Mouse (Mus musculus) intestine, embryonic 16.5 days (tissue): ENCODE results near the gene Eml5. TPM values are rescaled to one million over a fixed set of nuclear protein-coding genes. Genes with fewer than 3 reads are reported as not detected.

Experiments
- ATAC-seq: fragments of 200-750 bp; cut with Nextera tagmentation; 2 replicates; pipeline ENCODE4 v1.8.0; 2017; ENCODE audit warnings: moderate TSS enrichment, moderate library complexity
- H3K27ac ChIP-seq: fragments of 300-500 bp; sonication (generic); 2 replicates; pipeline ENCODE4 v1.5.1; 2014; ENCODE audit warnings: mild to moderate bottlenecking, low read length
- H3K27me3 ChIP-seq: fragments of 300-500 bp; sonication (generic); replicated peaks from 2 replicates; pipeline ENCODE4 v1.6.1; 2014; ENCODE audit warnings: low read length, control low read depth, mixed read lengths; ENCODE audit not compliant: control insufficient read depth, insufficient read depth
- H3K36me3 ChIP-seq: fragments of 300-500 bp; sonication (generic); 2 replicates; pipeline ENCODE4 v1.6.1; 2014; ENCODE audit warnings: low read length, control low read depth; ENCODE audit not compliant: control insufficient read depth, insufficient read depth
- H3K4me1 ChIP-seq: fragments of 300-500 bp; sonication (generic); 2 replicates; pipeline ENCODE4 v1.6.1; 2014; ENCODE audit warnings: low read length, control low read depth, mixed read lengths; ENCODE audit not compliant: control insufficient read depth, insufficient read depth
- H3K4me2 ChIP-seq: fragments of 300-500 bp; sonication (generic); 2 replicates; pipeline ENCODE4 v1.6.1; 2014; ENCODE audit warnings: low read depth, low read length, control low read depth
- H3K4me3 ChIP-seq: fragments of 300-500 bp; sonication (generic); 2 replicates; pipeline ENCODE4 v1.5.1; 2014; ENCODE audit warnings: mild to moderate bottlenecking, low read length
- H3K9ac ChIP-seq: fragments of 300-500 bp; sonication (generic); 2 replicates; pipeline ENCODE4 v1.6.1; 2014; ENCODE audit warnings: low read depth, low read length
- H3K9me3 ChIP-seq: fragments of 300-500 bp; sonication (generic); 2 replicates; pipeline ENCODE4 v1.6.1; 2016; ENCODE audit warnings: low read length, control low read depth; ENCODE audit not compliant: control insufficient read depth
- WGBS: fragments of 180-500 bp; shearing (Covaris S2); extraction: QIAGEN DNeasy Blood & Tissue Kit; methylation state at CpG from one replicate; pipeline ENCODE4 v1.1.7; 2014; 5-methylcytosine and 5-hydroxymethylcytosine counted together
- polyA plus RNA-seq: library from polyadenylated mRNA; unstranded; fragments of >200 nt; fragmentation: Nextera tagmentation; extraction: Ambion mirVana; gene quantifications from 2 replicates; pipeline ENCODE4 v1.2.1, GENCODE M21; 2015

The Eml5 gene
- polyA plus RNA-seq, 1 experiment from 2014 or later = 5.1 TPM

DNA sequence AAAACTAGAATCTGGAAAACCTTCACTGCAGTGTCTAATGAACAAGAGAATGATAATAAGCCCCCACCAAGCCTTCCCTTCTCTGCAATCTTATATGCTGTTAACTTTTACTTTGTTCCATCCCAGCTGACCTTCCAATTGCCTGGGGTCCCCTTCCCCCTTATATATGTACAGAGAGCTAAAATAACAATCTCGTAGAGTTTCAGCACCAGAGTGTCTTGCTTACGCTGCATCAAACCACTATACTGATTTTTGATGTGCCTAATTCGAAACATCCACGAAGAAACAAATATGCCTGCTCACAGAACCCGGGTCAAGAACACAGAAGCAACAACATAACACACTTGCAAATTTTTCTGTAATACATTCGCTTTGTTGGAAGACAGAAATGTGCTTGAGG lies 1.6 kb downstream of the Eml5 start:
- H3K27ac ChIP-seq = no peak overlapping the region
- no peak overlapping the region for H3K9ac ChIP-seq
- H3K4me3 ChIP-seq = no peak overlapping the region
- 0 out of 2 replicates have a peak, but pooled peaks cover 3% of the 10 kb centered on the region for H3K4me1 ChIP-seq
- 74% methylated on average over 6 of the region's 6 CpGs for WGBS
- 0 out of 2 replicates have a peak, but pooled peaks cover 8% of the 10 kb centered on the region for H3K27me3 ChIP-seq
- H3K9me3 ChIP-seq = no peaks in the 10 kb centered on the region
- no peak for ATAC-seq
- no peak overlapping the region for H3K4me2 ChIP-seq
- H3K36me3 ChIP-seq = no peaks in the 10 kb centered on the region

DNA sequence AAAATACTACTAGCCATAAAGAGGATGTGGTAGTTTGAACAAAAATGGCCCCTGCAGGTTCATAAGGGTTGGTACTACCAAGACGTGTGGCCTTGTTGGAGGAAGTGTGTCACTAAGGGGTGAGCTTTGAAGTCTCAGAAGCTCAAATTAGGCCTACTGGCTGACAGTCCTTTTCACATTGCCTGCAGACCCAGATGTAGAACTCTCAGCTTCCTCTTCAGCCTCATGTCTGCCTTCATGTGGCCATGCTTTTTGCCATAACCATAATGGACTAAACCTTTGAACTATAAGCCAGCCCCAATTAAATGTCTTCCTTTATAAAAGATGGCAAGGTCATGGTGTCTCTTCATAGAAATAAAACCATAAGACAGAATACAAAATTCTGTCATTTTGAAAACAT lies 4.5 kb downstream of the Eml5 start:
- H3K9ac ChIP-seq = no peak overlapping the region
- 0 out of 2 replicates have a peak, but pooled peaks cover 3% of the 10 kb centered on the region for H3K4me1 ChIP-seq
- 0 out of 2 replicates have a peak, but pooled peaks cover 8% of the 10 kb centered on the region for H3K27me3 ChIP-seq
- ATAC-seq = no peak
- no peak overlapping the region for H3K4me3 ChIP-seq
- no peaks in the 10 kb centered on the region for H3K9me3 ChIP-seq
- no peak overlapping the region for H3K27ac ChIP-seq
- no peaks in the 10 kb centered on the region for H3K36me3 ChIP-seq
- no peak overlapping the region for H3K4me2 ChIP-seq
- WGBS = 85% methylated on average over 1 of the region's 1 CpGs

DNA sequence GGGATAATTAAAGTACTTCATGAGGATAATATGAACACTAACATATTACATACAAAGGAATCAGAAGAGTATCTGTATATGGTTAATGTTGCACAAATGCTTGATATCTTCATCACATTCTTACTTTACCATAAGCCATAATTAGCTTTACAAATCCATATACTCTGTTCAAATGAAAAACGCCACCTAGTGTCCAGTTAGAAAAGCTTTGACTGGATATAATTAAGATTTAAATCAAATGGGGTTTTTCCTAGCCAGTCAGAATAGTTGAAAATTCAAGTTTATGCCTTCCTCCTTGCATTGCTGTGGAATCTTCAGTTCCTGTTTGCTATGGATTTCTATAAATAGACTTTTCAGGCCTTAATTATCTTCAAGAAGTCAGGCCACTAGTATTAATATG lies 16.8 kb downstream of the Eml5 start:
- H3K27ac ChIP-seq = no peak overlapping the region
- WGBS = 3% methylated on average over 1 of the region's 1 CpGs
- no peaks in the 10 kb centered on the region for H3K27me3 ChIP-seq
- H3K36me3 ChIP-seq = no peaks in the 10 kb centered on the region
- no peak for ATAC-seq
- H3K4me3 ChIP-seq = no peak overlapping the region
- H3K9ac ChIP-seq = no peak overlapping the region
- no peaks in the 10 kb centered on the region for H3K4me1 ChIP-seq
- no peaks in the 10 kb centered on the region for H3K9me3 ChIP-seq
- no peak overlapping the region for H3K4me2 ChIP-seq

DNA sequence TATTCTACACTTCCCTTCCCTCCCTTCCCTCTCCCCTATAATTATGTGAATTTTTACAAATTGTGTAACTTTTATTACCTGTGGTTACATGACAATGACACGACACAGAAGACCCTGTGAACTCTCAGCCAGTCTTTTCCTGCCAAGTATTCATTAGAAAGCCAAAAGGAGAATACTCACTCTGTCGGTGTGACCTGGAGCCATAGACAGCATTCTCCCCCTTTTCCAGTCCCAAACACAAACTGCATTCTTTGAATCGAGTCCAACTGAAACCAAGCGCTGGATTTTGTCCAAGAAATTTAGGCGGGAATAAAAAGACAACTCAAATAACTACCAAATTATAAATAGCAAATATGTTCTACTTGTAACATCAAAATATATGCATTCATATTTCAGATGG lies 19.5 kb downstream of the Eml5 start:
- no peak for ATAC-seq
- no peaks in the 10 kb centered on the region for H3K27me3 ChIP-seq
- WGBS = 43% methylated on average over 5 of the region's 5 CpGs

DNA sequence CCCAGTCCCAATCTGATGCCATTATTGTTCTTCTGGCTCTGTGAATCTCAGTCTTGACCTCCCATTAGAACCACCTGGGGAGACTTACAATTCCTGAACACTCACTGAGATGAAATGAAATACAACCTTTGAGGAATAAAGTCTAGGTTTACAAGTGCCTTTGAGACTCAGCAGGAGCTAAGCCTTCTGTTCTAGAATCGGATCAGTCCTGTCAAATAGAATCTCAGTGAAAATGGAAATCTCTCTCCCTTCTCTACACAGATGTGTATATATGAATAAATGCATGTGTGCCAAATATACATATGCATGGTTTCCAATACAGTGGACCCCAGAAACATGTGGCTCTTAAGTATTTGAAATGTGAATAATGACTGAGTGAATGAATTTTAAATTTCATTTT lies 22.6 kb downstream of the Eml5 start:
- Histone ChIP-seq H3K4me1 (no peaks in the 10 kb centered on the region), H3K4me2 (no peak overlapping the region), H3K27ac (no peak overlapping the region), H3K4me3 (no peak overlapping the region), H3K9ac (no peak overlapping the region), H3K9me3 (no peaks in the 10 kb centered on the region), H3K27me3 (no peaks in the 10 kb centered on the region), H3K36me3 (no peaks in the 10 kb centered on the region)
- no peak for ATAC-seq
- 85% methylated on average over 1 of the region's 1 CpGs for WGBS

More for the DNA sequence above, 19.5 kb downstream of the Eml5 start:
- no peak overlapping the region for H3K4me3 ChIP-seq
- H3K9ac ChIP-seq = no peak overlapping the region
- H3K4me2 ChIP-seq = no peak overlapping the region
- no peaks in the 10 kb centered on the region for H3K4me1 ChIP-seq
- no peaks in the 10 kb centered on the region for H3K9me3 ChIP-seq
- no peak overlapping the region for H3K27ac ChIP-seq
- no peaks in the 10 kb centered on the region for H3K36me3 ChIP-seq

DNA sequence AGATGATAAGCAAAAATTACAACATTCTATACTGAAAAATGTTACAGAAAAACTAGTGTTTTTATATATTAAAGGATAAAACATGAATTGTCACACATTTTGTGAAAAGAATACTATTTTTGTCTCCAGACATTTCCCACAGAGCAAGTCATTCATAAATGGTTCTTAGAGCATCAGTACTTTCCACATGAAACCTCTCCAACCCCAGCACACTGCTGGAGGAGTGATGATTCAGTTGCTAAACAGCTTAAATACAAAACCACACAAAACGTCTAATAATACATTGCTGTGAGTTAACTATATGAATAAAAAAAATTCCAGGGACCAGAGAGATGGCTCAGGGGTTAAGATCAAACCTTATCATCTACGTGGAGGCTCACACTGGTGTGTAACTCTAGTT lies 26.1 kb downstream of the Eml5 start:
- no peak overlapping the region for H3K9ac ChIP-seq
- H3K4me3 ChIP-seq = no peak overlapping the region
- no peaks in the 10 kb centered on the region for H3K4me1 ChIP-seq
- H3K36me3 ChIP-seq = no peaks in the 10 kb centered on the region
- no peaks in the 10 kb centered on the region for H3K9me3 ChIP-seq
- H3K27me3 ChIP-seq = no peaks in the 10 kb centered on the region
- no peak overlapping the region for H3K4me2 ChIP-seq
- no peak overlapping the region for H3K27ac ChIP-seq
- 64% methylated on average over 2 of the region's 2 CpGs for WGBS
- ATAC-seq = no peak

DNA sequence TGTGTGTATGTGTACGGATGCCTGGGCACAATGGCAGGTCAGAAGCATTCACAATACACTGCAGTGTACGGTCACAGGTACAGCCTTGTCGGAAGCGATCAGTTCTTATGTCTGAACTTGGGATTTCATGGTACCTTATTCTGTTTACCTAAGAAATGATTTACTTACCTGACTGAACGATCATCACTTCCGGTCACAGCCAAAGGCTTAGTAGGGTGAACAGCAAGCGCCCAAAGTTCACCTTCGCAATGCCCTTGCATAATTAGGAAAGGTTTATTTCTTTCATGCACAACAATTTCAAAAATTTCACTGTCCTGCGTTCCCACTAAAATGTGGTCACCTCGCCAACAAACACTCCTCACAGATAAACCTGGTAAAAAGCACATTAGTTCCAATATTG lies 28.4 kb downstream of the Eml5 start:
- ATAC-seq = no peak
- Histone ChIP-seq H3K4me2 (no peak overlapping the region), H3K27me3 (no peaks in the 10 kb centered on the region), H3K9ac (no peak overlapping the region), H3K36me3 (no peaks in the 10 kb centered on the region), H3K4me3 (no peak overlapping the region), H3K4me1 (no peaks in the 10 kb centered on the region), H3K9me3 (no peaks in the 10 kb centered on the region), H3K27ac (no peak overlapping the region)
- WGBS = 86% methylated on average over 10 of the region's 10 CpGs

DNA sequence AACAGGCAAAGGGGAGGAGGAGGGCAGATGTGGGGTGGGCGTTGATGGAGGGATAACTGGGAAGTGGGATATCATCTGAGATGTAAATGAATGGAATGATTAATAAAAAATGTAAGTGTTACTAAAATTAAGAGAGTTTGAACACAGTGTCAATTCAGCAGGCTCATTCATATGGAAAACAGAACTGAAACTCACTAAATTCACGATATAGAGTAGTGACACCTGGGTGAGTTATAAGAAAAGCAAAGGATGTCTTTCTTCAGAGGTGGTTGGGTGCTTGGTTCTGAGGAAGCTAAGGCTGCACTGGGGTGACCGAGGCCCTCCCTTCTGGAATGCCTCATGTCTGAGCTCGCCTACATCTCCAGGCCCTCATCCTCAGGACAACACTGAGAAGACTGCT lies 37.8 kb downstream of the Eml5 start:
- H3K27ac ChIP-seq = no peak overlapping the region
- no peaks in the 10 kb centered on the region for H3K36me3 ChIP-seq
- no peaks in the 10 kb centered on the region for H3K27me3 ChIP-seq
- no peaks in the 10 kb centered on the region for H3K4me1 ChIP-seq
- H3K9ac ChIP-seq = no peak overlapping the region
- H3K4me2 ChIP-seq = no peak overlapping the region
- no peak overlapping the region for H3K4me3 ChIP-seq
- WGBS = 77% methylated on average over 4 of the region's 4 CpGs
- no peak for ATAC-seq
- no peaks in the 10 kb centered on the region for H3K9me3 ChIP-seq

DNA sequence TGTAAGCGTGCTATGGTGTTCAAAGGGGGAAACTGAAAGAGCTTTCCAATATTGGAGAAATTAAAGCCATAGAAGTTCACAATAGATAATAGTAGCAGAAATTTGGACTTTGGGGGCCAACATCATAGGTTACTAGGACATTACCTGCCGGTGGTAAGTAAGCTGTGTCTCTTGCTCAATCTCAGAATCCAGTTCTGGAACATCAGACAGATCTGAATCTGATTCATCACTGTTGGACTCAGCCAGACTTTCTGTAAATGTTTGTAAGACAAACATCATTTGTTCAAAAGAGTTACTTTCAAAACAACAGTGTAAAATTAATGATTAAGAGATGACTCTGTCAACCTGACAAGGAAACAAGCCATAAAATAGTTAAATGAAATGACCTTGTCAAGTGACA lies 41.0 kb downstream of the Eml5 start:
- H3K27ac ChIP-seq = no peak overlapping the region
- WGBS = 85% methylated on average over 2 of the region's 2 CpGs
- H3K9ac ChIP-seq = no peak overlapping the region
- ATAC-seq = no peak
- H3K4me3 ChIP-seq = no peak overlapping the region
- H3K4me1 ChIP-seq = no peaks in the 10 kb centered on the region
- no peaks in the 10 kb centered on the region for H3K27me3 ChIP-seq
- no peaks in the 10 kb centered on the region for H3K36me3 ChIP-seq
- no peak overlapping the region for H3K4me2 ChIP-seq
- no peaks in the 10 kb centered on the region for H3K9me3 ChIP-seq

DNA sequence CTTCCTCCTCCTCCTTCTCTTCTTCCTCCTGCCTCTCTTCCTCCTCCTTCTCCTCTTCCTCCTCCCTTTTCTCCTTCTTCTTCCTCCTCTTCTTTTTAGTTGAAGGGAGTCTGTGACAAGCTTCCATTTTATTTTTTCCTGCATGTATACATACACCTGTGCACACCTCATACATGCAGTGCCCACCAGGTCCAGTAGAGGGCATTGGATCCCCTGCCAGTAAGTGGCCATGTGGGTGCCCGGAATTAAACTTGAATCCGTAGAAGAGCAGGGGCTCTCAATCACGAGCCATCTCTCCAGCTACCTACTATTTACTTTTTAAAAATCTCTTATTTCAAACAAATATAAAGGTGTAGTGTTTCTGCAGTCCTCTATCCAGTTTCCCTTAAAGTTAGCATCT lies 50.5 kb downstream of the Eml5 start:
- Histone ChIP-seq H3K9ac (no peak overlapping the region), H3K36me3 (no peaks in the 10 kb centered on the region), H3K4me2 (no peak overlapping the region), H3K4me1 (no peaks in the 10 kb centered on the region), H3K9me3 (no peaks in the 10 kb centered on the region), H3K4me3 (no peak overlapping the region), H3K27ac (no peak overlapping the region), H3K27me3 (no peaks in the 10 kb centered on the region)
- no peak for ATAC-seq
- WGBS = 23% methylated on average over 3 of the region's 3 CpGs
